Mouse (Mus musculus): ENCODE results near the gene Atp2b2.
A peak's percentile ranks its signal among the peaks of the same experiment; 100 is the strongest.

DNA sequence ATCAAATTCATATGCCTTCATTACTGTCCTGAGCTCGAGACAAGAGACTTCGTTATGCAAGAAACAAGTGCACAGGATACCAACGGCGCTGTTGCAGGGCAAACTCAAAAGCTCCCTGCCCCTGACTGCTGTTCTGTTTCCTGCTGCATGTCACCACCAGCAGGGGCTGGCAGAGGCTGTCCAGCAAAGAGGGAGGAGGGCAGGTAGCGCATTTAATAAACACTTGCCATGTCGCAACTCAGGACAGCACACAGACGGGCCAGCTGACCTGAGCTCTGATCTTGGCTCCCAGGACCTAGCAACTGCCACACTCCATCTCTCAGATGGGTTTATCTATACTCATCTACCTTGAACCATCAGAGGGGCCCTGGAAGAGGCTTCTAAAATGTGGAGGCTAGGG is 176.7 kb downstream of the Atp2b2 start:
- TF ChIP-seq CTCF (IDR thresholded peaks at IDR 0.05; ENCODE audit: low read depth, low read length) (peak; percentile 85), POLR2A (IDR thresholded peaks at IDR 0.05; ENCODE audit: extremely low read depth, insufficient read depth, low read length) (no peak)
